Mouse (Mus musculus) bone marrow macrophage, adult 2 months (primary cell): Measurements from ENCODE around the gene Slc8a1.

Experiments
- CTCF ChIP-seq: IDR thresholded peaks from 2 replicates; pipeline ENCODE4 v1.5.1; 2012; ENCODE audit warnings: low read depth, mild to moderate bottlenecking, low read length, moderate library complexity
- POLR2A ChIP-seq: IDR thresholded peaks from 2 replicates; pipeline ENCODE4 v1.6.1; 2012; ENCODE audit warnings: mild to moderate bottlenecking, low read depth, low read length, borderline replicate concordance

GRCm38 (mm10) chr17:81427245-81427644 is 310.9 kb downstream of the Slc8a1 start:
- no peak for TF ChIP-seq POLR2A
- TF ChIP-seq CTCF = no peak
